Mouse (Mus musculus) 416B (cell line): ENCODE data around the gene Taf8.
A peak's percentile ranks its signal among the peaks of the same experiment; 100 is the strongest.

Experiments used
- DNase-seq: peaks from one replicate; pipeline ENCODE4 v3.0.0; 2011; ENCODE audit warnings: low read depth

Gene Taf8

GRCm38 (mm10) chr17:47501946-47502706 is at the start of gene Taf8:
Gene Taf8, minus strand, starts transcription at chr17:47502292.
- DNase-seq: peak; percentile 99

DNA sequence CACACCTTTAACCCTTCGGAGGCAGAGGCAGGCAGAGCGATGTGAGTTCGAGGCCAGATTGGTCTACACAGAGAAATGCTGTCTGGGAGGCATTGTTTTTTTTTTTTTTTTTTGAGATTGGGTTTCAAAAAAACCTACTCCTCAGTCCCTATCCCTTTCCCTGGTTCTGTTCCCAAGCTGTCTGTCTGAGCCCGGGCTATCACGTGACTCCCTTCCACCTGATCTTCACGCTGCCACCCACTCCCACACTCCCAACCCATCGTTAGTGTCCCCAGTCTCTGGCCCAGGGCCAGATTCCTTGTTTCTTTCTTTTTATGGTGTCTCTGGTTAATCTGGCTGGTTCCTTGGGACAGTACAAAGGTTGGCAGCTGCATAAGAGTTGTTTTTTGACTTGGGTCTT is 49.0 kb upstream of the Taf8 start:
- no peak for DNase-seq

GRCm38 (mm10) chr17:47545861-47546331 is 43.8 kb upstream of the Taf8 start:
- DNase-seq: no peak

- no peak for DNase-seq
Measured at GRCm38 (mm10) chr17:47545154-47545553, 43.1 kb upstream of the Taf8 start.

GRCm38 (mm10) chr17:47543051-47543650 is 41.1 kb upstream of the Taf8 start:
- peak; percentile 85 for DNase-seq

- DNase-seq: peak; percentile 86
Measured at GRCm38 (mm10) chr17:47542061-47542460, 40.0 kb upstream of the Taf8 start.

- DNase-seq: no peak
Measured at GRCm38 (mm10) chr17:47539128-47539527, 37.0 kb upstream of the Taf8 start.

- no peak for DNase-seq
Measured at GRCm38 (mm10) chr17:47538049-47538448, 36.0 kb upstream of the Taf8 start.

DNA sequence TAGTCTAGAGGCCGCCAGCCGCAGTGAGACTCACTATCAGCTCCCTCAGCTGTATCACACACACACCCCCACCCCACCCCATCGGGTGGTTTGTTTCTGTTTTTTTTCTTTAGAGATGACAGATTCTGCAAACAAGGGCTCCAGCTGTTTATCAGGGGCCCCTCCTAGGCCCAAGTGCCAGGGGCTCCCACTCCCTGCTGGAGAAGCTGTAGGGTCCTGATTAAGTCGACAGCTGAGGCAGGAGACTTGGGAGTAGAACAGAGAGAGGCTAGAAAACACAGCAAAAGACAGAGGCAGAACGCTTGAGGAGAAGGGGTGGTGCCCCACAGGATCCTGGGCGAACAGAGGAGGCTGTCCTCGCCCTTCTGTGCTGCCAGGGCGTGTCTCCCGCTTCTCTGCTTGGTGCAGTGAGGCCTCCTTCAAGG is 33.7 kb upstream of the Taf8 start:
- DNase-seq: no peak

GRCm38 (mm10) chr17:47533691-47534090 is 31.6 kb upstream of the Taf8 start:
- no peak for DNase-seq

DNA sequence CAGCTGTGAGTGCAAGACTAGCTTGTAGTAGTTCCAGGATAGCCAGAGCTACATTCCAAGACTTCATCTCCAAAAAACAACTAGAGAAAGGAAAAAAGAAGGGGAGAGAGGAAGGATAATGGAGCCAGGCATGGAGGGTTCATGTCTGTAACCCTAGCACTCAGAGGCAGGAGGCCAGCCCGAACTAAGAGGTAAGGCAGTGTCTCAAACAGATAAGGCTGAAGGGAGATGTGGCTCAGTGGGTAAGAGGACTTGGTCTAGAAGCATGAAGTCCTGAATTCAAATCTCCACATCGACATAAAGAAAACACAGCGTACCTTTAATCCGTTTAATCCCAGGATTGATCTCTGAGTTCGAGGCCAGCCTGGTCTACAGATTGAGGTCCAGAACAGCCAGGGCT is 30.3 kb upstream of the Taf8 start:
- DNase-seq: no peak

GRCm38 (mm10) chr17:47531387-47531818 is 29.3 kb upstream of the Taf8 start:
- no peak for DNase-seq

- DNase-seq: no peak
Measured at GRCm38 (mm10) chr17:47529595-47529994, 27.5 kb upstream of the Taf8 start.

DNA sequence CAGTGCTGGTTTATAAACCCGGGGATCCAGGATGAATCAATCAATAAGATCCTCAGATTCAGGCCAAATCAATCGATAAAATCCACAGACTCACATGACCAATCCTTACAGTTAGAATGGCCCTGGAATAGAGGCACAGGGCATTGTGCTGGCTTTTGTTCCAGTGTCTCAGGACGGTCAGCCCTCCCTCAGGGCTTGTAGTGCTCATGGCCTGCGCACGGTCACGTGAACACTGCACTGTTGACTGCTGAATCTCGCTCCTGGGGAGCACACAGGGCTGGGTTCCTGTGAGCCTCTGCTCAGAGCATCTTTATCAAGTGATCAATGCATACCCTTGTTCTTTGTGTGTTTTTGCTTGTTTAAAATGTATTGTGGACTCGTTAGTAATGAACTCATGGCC is 26.8 kb upstream of the Taf8 start:
- DNase-seq: no peak

DNA sequence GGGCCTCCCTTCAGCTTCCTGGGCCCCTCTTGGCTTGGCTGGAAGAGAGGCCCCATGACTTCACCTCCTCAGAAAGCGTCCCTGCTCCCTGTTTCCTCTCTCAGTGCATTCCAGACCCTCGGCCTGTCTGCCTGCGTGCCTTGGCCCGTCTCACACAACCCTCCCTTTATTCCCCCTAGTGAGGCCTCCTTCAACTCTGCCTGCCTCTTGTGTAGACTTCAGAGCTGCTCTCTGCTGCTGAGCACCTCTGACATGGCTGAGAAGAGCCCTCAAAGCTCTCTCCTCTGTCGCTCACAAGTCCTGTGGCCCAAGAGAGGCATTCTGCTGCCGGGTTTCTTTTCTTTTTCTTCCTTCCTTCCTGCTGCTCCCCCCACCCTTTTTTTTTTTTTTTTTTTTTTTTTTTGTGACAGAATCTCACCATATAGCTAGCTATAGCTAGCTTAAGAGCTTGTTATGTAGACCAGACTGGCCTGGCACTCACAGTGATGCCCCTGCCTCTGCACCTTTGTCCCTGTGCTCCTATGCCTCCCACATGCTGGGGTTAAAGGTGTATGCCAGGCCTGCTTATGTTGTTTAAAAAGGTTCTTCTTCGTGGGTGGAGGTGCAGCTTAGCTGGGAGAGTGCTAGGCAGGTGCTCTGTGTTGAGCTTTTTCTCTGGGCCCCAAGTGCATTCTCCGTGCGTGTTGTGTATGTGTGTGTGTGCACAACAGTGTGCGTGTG is 25.6 kb upstream of the Taf8 start:
- no peak for DNase-seq

- DNase-seq: no peak
Measured at GRCm38 (mm10) chr17:47526856-47527520, 24.9 kb upstream of the Taf8 start.

- no peak for DNase-seq
Measured at GRCm38 (mm10) chr17:47524991-47525390, 22.9 kb upstream of the Taf8 start.

DNA sequence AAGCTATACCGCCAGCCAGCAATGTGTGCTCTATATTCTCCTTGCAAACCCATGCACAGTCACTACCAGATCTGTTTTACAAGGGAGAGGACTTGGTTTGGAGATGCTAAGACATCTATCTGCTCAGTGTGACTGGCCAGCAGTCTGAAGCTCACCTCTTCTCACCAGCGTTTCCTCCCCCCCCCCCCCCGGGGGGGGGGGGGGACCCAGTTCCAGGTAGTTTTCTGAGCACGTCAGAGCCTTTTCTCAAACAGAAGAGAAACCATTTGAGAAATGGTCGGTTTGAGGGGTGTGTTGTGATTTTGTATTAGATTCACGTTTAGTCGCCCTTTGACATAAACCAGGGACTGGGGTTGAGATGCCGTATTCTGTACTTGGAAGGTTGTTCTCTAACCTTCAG is 22.0 kb upstream of the Taf8 start:
- no peak for DNase-seq

- peak; percentile 87 for DNase-seq
Measured at GRCm38 (mm10) chr17:47523211-47523682, 21.2 kb upstream of the Taf8 start.

GRCm38 (mm10) chr17:47522536-47522935 is 20.4 kb upstream of the Taf8 start:
- DNase-seq: peak; percentile 54

- DNase-seq: peak; percentile 97
Measured at GRCm38 (mm10) chr17:47521551-47522258, 19.6 kb upstream of the Taf8 start.

DNA sequence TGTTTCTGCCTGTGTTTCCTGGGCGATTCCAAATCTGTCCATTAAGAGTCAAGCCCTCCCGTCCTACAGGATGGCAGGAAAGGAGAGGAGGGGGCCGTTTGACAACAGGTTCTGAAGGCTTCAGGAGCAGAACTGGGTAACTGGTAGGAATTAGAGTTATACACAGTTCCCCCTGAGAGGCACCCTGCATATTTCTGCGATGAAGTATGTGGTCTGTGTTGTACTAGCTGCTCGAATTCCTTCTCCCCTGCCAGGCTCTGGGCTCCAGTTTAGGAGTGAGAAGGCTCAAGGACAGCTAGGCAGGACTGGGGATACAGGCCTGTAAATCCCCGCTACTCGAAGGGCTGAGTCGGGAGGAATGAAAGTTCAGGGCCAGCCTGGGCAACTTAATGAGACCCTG is 16.1 kb upstream of the Taf8 start:
- no peak for DNase-seq
